Mouse (Mus musculus) Muller cell, postnatal 12 days (primary cell): ENCODE data around the gene Ces1g.

Experiments
- DNase-seq: peaks from one replicate; pipeline ENCODE4 v3.0.0-alpha.2; 2015; ENCODE audit errors: inconsistent ontology term

Gene Ces1g

GRCm38 (mm10) chr8:93337207-93337606, at the start of gene Ces1g:
Gene Ces1g (minus strand): TSS chr8:93337308.
- DNase-seq: peak; percentile 4

GRCm38 (mm10) chr8:93379625-93380024, 42.5 kb upstream of the Ces1g start, which contains the start of gene Ces1h:
Gene Ces1h (minus strand): TSS chr8:93379725.
- DNase-seq: no peak

DNA sequence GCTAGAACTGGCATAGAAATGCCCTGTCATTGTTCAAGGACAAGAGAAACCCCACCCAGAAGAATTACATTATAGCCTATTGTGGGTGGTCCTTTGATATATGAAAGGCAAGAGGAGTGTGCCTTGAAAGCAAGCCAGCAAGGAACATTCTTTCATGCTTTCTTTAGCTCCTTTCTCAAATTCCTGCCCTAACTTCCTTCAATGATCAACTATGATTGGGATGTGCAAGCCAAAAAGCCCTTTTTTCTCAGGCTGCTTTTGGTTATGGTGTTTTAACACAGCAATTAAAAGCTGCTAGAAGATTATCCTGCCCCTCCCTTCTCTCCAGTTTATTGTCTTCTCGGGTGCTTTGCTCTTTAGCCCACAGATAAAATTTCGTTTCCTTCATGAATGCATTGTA, 32.4 kb upstream of the Ces1g start:
- DNase-seq: peak; percentile 35

DNA sequence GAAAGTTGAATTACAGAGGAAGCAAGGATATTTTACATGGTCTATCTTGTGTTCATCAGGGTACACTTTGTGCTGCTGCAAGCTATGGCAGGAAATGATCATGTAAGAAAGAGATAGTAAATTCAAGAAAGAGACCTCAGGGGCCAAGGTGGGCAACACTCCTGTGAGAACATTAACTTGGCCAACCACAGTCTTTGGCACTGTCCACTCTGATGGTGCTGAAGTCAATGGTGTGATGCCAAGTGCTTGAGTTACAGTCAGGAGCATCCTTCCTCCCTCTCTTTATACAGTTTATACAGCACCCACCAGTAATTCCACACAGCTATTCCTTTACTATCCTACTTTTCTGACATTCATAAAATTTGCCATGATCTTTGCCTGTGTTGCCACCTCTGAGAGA, 23.0 kb upstream of the Ces1g start:
- DNase-seq: peak; percentile 1

- DNase-seq: no peak
Measured at GRCm38 (mm10) chr8:93339531-93339930, 2.4 kb upstream of the Ces1g start.

- DNase-seq: peak; percentile 52
Measured at GRCm38 (mm10) chr8:93332703-93333102, 4.4 kb downstream of the Ces1g start.

- no peak for DNase-seq
Measured at GRCm38 (mm10) chr8:93331151-93331550, 6.0 kb downstream of the Ces1g start.

DNA sequence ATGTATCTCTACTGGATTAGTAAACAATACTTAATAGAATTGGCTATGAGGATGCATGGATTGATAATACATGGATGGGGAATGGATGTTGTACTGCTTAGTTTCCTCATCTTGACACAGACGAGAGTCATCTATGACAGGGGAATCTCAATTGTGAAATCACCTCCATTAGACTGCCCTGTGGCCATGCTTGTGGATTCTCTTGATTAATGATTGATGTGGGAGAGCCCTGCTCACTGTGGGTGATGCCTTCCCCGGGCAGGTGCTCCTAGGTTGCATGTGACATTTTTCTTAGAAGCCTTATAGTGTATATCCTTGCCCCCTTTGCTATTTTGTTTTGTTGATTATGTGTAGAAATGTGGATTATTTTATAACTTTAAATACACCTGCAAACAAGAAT, 12.0 kb downstream of the Ces1g start:
- DNase-seq: no peak

- peak; percentile 80 for DNase-seq
Measured at GRCm38 (mm10) chr8:93317031-93317430, 20.1 kb downstream of the Ces1g start.

DNA sequence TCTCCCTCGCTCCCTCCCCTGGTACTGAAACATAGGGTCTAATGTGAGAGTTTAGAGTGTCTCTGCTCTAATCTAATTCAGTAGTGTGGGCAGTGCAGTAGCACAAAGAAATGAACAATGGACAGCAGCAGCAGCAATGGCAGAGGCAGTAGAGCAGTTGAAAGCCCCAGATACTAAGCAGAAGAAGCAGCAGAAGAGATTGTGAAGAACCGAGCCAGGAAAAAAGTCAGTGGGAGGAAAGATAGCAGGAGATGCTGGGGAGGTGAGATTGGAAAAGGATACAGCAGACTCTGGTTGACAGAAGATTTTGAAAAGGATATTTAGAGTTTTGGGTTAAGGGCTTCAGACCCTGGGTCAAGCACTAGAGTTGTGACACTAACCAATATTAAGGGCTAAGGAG, 21.6 kb downstream of the Ces1g start:
- no peak for DNase-seq

DNA sequence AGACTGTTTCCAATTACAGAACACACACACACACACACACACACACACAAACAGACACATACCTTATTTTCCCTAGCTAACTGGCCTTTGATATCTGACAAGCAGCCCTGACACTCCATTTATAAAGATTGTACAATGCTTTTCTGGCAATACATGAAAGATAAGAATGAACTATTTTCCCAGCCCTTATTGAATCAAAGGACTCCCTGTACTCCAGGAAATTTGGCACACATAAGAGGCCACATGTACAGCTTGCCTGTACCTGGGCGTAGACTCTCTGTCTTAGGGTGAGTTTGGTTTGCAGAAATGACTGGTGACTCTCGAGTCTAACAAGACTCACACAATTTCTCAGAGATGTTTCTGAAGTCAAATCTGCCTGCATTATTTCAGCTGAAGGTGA, 53.2 kb downstream of the Ces1g start:
- DNase-seq: no peak

DNA sequence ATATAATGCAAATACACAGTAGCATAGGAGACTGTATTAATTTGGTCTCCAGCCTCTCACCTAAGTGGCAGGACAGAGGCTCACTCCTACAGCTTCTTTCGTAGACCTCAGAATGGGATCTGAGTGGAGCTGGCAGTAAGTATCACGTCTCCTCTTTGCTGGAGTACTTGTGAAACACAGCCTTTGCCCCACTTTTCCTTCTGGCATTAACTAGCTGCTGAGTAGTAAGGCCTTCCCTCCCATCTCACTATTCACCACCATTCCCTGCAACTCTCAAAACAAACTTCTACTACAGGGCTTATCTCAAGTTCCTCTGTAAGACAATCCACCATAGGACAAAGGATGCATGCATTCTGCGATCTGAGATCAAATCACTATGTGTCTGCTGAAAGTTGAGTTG, 54.8 kb downstream of the Ces1g start:
- DNase-seq: no peak

GRCm38 (mm10) chr8:93279556-93279955, 57.6 kb downstream of the Ces1g start, which contains the start of gene Ces1f:
Gene Ces1f (minus strand): TSS chr8:93279747.
- DNase-seq: no peak

DNA sequence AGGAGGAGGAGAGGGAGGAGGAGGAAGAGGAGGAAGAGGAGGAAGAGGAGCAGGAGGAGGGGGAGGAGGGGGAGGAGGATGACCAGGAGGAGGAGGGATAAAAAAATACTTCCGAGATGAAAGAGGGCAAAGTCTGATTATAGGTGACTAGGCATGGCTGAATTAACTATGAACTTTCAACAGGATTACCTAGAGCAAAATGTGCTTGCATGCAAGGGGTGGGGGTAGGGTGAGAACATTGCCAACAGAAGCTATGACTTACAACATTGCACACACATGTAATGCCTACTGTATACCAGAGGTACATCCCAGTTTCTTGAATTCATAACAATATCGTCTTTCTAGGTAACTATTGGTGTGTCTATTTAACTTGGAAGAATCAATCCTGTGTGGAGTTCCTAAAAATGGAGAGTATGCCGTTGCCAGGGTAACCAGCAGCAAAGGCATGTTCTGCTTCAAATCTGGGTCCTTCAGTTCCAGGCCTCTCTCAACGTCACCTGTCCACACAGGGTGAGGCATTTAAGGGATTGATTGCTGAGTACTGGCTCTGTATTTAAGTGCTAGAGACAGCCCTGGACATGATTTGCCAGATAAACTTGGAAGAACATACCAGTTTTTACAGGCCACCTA, 58.8 kb downstream of the Ces1g start:
- DNase-seq: no peak

DNA sequence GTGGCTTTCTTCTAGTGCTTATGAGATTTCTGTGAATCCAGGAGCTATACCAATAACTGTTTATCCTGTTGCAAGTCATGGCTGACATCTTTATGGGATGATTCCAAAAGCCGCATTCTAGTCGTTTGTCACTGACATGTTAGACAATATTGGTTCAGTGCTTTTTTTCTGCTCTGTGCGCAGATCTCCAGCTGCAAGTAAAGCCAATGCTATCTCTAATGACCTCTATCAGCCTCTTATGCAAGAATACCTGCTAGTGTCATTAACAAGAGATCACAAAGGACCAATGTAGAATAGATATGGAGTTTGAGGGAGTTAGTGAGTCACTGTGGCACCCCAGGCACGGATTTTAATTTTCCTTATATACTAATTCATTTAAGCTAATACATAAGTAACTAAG, 62.5 kb downstream of the Ces1g start:
- no peak for DNase-seq

- peak; percentile 51 for DNase-seq
Measured at GRCm38 (mm10) chr8:93273321-93273720, 63.8 kb downstream of the Ces1g start.

DNA sequence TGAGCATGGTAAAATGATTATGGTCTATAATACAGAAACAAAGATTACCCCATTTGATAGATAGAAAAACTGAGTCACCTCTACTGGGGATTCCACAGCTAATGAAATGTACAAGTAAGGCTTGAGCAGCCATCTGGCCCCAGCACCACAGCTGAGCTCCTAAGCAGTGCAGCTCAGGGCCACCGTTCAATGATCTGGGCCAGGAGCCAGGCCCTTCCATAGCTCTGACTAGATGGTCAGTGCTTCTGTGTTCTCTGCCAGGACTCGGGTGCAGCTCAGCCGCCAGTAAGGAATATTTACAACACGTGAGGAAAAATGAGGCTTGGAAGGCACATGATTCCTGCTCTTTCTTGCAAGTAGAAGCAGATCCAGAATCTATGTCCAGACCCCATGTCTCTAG, 64.4 kb downstream of the Ces1g start:
- peak; percentile 60 for DNase-seq

- DNase-seq: no peak
Measured at GRCm38 (mm10) chr8:93261436-93261835, 75.7 kb downstream of the Ces1g start.

- DNase-seq: no peak
Measured at GRCm38 (mm10) chr8:93252400-93252925, 84.6 kb downstream of the Ces1g start.
